Mouse (Mus musculus) hematopoietic stem cell, adult 5-6 weeks (primary cell): ENCODE data around the gene Inppl1. TPM values are rescaled to one million over a fixed set of nuclear protein-coding genes. Genes with fewer than 3 reads are reported as not detected.
A peak's percentile ranks its signal among the peaks of the same experiment; 100 is the strongest.

Experiments used
- ATAC-seq, 2 experiments: fragments of 125-278 bp in 1 of 2; replicated peaks in 1 of 2; 2 replicates each; pipeline ENCODE4 v1.8.0; 2016 to 2017; ENCODE audit warnings: inconsistent platforms in 2 of 2, mild to moderate bottlenecking in 2 of 2, moderate number of reproducible peaks in 2 of 2, low read depth in 1 of 2, moderate TSS enrichment in 1 of 2; ENCODE audit not compliant: low FRiP score in 2 of 2, poor library complexity in 2 of 2, severe bottlenecking in 2 of 2, insufficient read depth in 1 of 2, low TSS enrichment in 1 of 2
- total RNA-seq: library from RNA; stranded (forward); fragments of 172-1452, 232-1000 nt; gene quantifications from 2 replicates; pipeline ENCODE4 v1.2.3, GENCODE M21; 2017

Inppl1 gene
- total RNA-seq, result 11.0 and 11.9 TPM in 2 replicates

DNA sequence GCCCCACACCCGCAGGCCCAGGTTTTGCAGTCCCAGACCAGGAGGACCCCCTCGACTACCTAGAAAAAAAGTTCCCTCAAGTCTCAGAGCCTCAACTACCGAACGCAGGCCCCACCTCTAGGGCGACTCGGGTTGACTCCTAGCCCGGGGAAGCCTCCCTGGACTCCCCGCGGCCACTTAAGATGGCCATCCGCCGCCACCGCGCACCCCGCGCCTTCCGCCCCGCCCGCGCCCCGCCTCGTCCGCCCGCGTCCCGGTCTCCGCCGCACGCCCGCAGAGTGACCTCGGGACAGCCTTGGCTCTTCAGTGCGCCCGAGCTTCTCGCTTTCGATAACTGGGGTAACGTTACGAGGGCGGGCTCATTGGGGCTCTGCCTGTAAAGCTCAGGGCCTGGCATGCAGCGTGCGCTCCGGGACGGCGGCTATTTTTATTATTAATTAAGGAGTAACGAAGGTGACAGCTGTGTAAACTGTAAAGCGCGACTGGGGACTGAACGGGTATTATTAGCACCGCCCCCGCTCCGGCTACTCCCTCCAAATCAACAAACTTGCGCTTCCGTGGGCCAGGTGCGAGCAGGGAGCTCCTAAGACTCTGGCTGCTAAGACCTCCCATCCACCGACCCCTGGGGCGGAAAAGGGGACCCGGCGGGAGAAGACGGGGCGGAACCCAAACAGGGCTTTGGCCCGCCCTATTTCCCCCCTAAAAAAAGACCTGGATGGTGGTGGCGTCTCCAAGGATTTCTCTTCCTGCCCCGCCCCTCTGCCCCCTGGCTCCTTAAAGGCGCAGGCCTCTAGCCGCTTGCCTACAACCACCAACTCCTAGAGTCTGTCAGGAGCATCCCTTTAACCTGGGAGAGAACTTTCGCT, at the start of gene Inppl1:
Inppl1 (minus strand) TSS at position 624 of the 866 bp plus-strand sequence.
- ATAC-seq, result peak; percentile 33 to 35

- no peak for ATAC-seq
Observed at GRCm38 (mm10) chr7:101886274-101886673, 48.2 kb upstream of the Inppl1 start.

DNA sequence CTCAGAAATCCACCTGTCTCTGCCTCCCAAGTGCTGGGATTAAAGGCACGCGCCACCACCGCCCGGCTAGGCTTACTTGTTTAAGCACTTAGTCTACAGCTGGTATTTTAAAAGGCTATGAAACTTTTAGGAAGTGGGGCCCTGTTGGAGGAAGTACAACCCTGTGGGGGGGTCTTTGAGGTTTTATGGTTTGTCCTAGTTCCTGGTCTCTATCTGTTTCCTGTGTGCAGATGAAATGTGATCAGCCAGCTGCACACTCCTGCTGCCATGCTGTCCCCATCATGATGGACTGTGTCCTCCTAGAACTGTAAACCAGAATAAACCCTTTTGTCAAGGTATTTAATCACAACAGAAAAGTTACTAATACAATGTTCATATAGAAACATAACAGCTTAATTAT, 46.1 kb upstream of the Inppl1 start:
- ATAC-seq, result no peak

- no peak for ATAC-seq
Observed at GRCm38 (mm10) chr7:101882413-101883154, 44.6 kb upstream of the Inppl1 start.

DNA sequence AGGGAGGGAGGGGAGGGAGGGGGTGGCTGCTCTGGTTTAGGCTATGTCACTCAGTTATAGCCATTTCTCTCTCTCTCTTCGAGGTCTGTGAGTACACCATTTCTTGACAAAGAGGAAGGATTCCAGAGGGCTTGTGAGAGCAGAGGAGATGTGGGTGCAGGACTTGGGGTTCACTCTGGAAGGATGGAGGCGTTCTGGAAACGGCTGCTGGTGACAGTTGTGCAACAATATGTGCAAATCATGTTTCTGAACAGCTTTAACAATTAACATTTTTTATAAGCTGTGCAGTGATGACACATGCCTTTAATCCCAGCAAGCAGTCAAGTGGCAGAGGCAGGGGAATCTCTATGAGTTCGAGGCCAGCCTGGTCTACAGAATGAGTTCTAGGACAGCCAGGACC, 42.8 kb upstream of the Inppl1 start:
- ATAC-seq, result no peak

DNA sequence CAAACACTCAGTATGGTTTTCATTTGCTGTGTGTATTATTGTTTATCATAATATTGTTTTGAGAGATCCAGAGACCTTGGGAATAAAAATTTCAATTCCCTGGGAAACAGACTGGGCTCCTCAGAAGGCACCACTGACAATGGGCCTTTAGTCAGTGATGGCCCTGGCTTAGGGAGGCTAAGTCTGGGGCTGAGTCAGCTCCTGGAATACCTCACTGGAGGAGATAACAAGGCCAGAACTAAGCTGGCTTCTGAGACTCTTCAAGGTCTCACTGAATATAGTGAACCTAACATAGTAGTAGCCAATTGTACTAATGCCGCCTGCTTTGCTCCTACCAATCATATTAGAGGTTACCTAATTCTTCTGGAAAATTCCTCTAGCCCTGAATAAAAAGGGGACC, 37.9 kb upstream of the Inppl1 start:
- ATAC-seq, result no peak

- no peak for ATAC-seq
Observed at GRCm38 (mm10) chr7:101871296-101871695, 33.3 kb upstream of the Inppl1 start.

GRCm38 (mm10) chr7:101870629-101871028, 32.6 kb upstream of the Inppl1 start, which contains the start of gene Folr1:
TSS of gene Folr1 (minus strand) at chr7:101870788.
- ATAC-seq, result no peak

GRCm38 (mm10) chr7:101869163-101869500, 31.1 kb upstream of the Inppl1 start:
- no peak for ATAC-seq

DNA sequence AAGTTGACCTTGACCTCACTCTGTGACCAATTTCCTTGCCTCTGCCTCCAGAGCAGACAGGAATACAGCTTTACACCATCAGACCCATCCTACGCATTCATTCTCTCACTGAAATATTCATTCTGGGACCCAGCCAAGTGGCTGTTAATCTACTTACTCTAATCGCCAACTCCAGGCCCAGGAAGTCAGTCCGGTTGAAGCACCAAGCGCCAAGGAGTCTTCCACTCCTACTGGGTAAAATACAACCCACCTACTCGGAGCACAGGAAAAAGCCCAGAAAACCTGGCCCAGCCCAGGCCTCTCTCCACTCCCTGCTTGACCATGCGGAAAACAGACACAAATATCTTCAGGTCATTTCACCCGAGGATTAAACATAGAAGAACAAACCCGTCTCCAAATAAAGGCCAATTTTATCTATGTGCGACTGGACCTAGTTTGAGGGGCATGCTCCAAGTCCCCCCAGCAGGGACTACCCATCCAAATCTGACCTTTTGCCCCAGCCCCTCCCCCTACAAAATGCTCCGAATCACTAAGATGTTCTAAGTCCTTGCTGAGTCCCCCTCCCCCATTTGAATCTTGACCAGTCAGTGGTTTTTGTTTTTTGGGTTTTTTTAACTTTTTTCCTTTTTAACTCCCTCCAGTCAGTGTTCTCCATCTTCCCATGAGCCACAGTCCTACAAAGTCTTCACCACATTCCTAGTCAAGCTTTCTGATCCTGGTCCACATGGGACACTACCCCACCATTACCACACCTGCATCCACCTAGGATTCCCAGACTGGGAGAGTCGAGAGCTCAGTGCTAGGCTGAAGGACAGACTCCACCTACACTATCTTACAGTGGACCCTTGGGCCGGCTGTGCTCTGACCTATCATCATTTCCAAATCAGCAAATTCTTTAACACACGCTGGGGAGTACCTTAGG, 30.5 kb upstream of the Inppl1 start:
- no peak for ATAC-seq

- no peak for ATAC-seq
Observed at GRCm38 (mm10) chr7:101867482-101867881, 29.5 kb upstream of the Inppl1 start.

DNA sequence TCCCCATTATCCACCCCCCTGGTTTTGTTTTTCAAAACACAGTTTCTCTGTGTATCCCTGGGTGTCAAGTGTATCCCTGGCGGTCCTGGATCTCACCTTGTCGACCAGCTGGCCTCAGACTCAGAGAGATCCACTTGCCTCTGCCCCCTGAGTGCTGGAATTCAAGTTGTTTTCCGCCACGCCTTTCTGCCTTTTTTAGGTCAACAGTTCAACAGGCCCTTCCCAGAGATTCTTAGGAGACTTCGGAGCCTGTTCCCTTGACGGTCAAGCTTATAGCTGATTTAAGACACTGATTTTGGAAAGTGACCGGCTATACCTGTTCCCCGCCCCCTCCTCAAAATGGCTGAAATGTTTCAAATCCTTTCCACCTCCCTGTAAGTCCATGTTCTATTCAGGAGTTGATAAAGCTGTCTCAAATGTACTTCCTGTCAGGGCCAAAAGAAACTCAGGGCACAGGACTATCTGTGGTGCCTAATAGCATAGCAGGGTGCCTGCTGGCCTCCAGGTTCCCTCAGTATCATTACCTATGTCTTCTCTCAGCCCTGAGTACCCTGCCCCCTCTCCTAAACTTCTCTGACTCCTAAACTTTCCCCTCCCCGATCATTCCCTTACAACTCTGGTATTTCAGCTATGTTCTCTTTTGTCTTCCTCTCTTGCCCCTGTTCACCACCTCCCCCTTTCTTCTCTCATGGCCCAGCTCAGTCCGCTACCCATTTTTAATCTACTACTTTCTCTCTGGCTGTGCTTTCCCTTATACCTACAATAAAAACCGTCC, 28.6 kb upstream of the Inppl1 start:
- no peak for ATAC-seq

DNA sequence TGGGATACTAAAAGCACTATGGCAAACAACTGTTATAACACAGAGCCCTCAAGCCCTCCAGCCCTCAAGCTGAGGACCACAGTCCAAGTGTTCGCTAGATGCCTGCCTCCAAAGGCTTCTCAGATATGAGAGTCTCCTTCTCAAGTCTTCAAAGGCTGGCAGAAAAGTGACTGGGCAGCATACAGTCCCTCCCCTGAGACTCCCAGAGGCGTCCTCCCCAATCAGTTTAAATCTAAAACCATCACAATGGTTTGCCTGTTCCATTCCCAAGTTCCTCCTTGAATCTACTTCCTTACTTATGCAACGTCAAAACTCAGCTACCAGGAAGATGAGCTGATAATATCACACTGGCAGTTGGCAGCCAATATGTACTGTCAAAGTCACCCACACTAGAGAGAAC, 25.4 kb upstream of the Inppl1 start, which contains the start of gene Anapc15:
Anapc15 (plus strand) TSS at position 301 of the 400 bp plus-strand sequence.
- no peak for ATAC-seq

DNA sequence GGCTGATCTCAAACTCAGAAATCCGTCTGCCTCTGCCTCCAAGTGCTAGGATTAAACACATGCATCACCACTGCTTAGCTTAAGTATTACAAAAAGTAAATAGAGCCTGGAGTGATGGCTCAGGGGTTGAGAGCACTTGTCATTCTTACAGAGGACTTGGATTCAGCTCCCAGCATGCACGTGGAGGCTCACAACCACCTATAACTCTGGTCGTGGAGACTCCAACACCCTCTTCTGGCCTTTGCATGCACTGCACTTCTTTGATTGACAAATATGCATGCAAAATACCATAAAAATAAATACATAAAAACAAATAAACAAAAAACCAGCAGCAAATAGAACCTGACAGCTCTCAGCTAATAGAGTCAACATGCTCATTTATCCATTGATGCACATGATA, 24.3 kb upstream of the Inppl1 start:
- no peak for ATAC-seq

GRCm38 (mm10) chr7:101860978-101861377, 22.9 kb upstream of the Inppl1 start:
- no peak for ATAC-seq

DNA sequence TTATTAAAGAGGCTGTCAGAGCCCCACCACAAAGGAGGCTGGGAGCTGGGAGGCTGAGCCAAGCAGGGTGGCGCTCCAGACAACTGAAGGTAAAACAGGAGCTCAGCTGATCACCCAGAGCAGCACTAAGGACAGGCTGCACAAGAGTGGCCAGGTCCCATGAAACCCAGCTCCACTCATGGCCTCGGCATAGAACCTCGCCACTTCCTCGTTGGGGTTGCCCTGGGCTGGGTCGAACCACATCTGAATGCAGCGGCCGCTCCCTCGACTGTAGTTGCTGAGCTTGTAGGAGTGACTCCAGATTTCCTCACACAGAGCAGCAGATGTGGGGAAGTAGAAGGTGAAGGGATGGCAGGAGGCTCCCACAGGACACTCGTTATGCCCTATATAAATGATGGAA, 20.3 kb upstream of the Inppl1 start:
- ATAC-seq, result no peak; a peak in 1 of 4 replicates

DNA sequence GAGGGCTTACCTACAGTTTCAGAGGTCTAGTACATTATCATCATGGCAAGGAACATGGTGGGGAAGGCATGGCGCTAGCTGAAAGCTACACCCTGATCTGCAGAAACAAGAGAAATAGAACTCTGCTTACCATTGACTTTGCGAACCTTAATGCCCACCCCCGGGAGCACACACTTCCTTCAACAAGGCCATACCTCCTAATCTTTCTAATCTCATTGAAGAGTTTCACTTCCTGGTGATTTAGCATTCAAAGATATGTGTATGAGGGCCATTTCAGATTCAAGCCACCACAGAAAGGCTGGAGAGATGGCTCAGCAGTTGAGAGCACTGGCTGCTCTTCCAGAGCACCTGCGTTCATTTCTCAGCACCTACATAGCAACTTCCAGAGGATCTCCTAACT, 19.1 kb upstream of the Inppl1 start, which contains the start of gene Folr2:
Folr2 (minus strand) TSS at position 101 of the 400 bp plus-strand sequence.
- ATAC-seq, result no peak
